Mouse (Mus musculus): ENCODE data around the gene Allc. TPM values are rescaled to one million over a fixed set of nuclear protein-coding genes. Genes with fewer than 3 reads are reported as not detected.

The Allc gene
- not detected in 2 replicates for polyA plus RNA-seq (2015; fragmentation: Nextera tagmentation; extraction: Ambion mirVana)

GRCm38 (mm10) chr12:28582423-28582822, at the start of gene Allc:
Gene Allc, minus strand, starts transcription at chr12:28582523.
- Histone ChIP-seq H3K4me2 (ENCODE audit: low read depth, low read length) (no peak within 1 kb of the TSS), H3K36me3 (ENCODE audit: control insufficient read depth, insufficient read depth, low read length) (no peaks in the 10 kb centered on the region), H3K4me1 (ENCODE audit: control insufficient read depth, insufficient read depth, low read length) (no peaks in the 10 kb centered on the region), H3K27ac (ENCODE audit: low read length) (no peak within 1 kb of the TSS), H3K27me3 (replicated peaks; ENCODE audit: control insufficient read depth, insufficient read depth, low read length) (no peaks in the 10 kb centered on the region), H3K9me3 (ENCODE audit: control insufficient read depth, low read length) (no peaks in the 10 kb centered on the region), H3K4me3 (ENCODE audit: low read length) (no peak within 1 kb of the TSS), H3K9ac (ENCODE audit: low read depth, low read length) (no peak within 1 kb of the TSS)
- no peak for ATAC-seq
- WGBS = 74% methylated on average over 8 of the region's 8 CpGs

- no peak overlapping the region for H3K27ac ChIP-seq (ENCODE audit: low read length)
- H3K4me2 ChIP-seq (ENCODE audit: low read depth, low read length) = no peak overlapping the region
- no peak overlapping the region for H3K9ac ChIP-seq (ENCODE audit: low read depth, low read length)
- no peak for ATAC-seq
- H3K27me3 ChIP-seq (replicated peaks; ENCODE audit: control insufficient read depth, insufficient read depth, low read length) = no peaks in the 10 kb centered on the region
- 0 out of 2 replicates have a peak, but pooled peaks cover 2% of the 10 kb centered on the region for H3K4me1 ChIP-seq (ENCODE audit: control insufficient read depth, insufficient read depth, low read length)
- 96% methylated on average over 2 of the region's 2 CpGs for WGBS
- peaks cover 22% of the 10 kb centered on the region for H3K36me3 ChIP-seq (ENCODE audit: control insufficient read depth, insufficient read depth, low read length)
- H3K9me3 ChIP-seq (ENCODE audit: control insufficient read depth, low read length) = no peaks in the 10 kb centered on the region
- no peak overlapping the region for H3K4me3 ChIP-seq (ENCODE audit: low read length)
Measured at GRCm38 (mm10) chr12:28628436-28628835, 46.1 kb upstream of the Allc start.

GRCm38 (mm10) chr12:28627092-28627491, 44.8 kb upstream of the Allc start:
- H3K9me3 ChIP-seq (ENCODE audit: control insufficient read depth, low read length) = no peaks in the 10 kb centered on the region
- no peaks in the 10 kb centered on the region for H3K27me3 ChIP-seq (replicated peaks; ENCODE audit: control insufficient read depth, insufficient read depth, low read length)
- peaks cover 3% of the 10 kb centered on the region for H3K4me1 ChIP-seq (ENCODE audit: control insufficient read depth, insufficient read depth, low read length)
- H3K4me2 ChIP-seq (ENCODE audit: low read depth, low read length) = no peak overlapping the region
- H3K36me3 ChIP-seq (ENCODE audit: control insufficient read depth, insufficient read depth, low read length) = peaks cover 11% of the 10 kb centered on the region
- whole genome bisulfite sequencing = 58% methylated on average over 4 of the region's 4 CpGs
- no peak for ATAC-seq
- H3K27ac ChIP-seq (ENCODE audit: low read length) = no peak overlapping the region
- no peak overlapping the region for H3K9ac ChIP-seq (ENCODE audit: low read depth, low read length)
- H3K4me3 ChIP-seq (ENCODE audit: low read length) = no peak overlapping the region

GRCm38 (mm10) chr12:28625407-28625806, 43.1 kb upstream of the Allc start:
- no peak overlapping the region for H3K27ac ChIP-seq (ENCODE audit: low read length)
- no peak overlapping the region for H3K4me3 ChIP-seq (ENCODE audit: low read length)
- H3K36me3 ChIP-seq (ENCODE audit: control insufficient read depth, insufficient read depth, low read length) = peaks cover 4% of the 10 kb centered on the region
- WGBS = 76% methylated on average over 7 of the region's 7 CpGs
- no peaks in the 10 kb centered on the region for H3K27me3 ChIP-seq (replicated peaks; ENCODE audit: control insufficient read depth, insufficient read depth, low read length)
- H3K4me2 ChIP-seq (ENCODE audit: low read depth, low read length) = no peak overlapping the region
- peaks cover 9% of the 10 kb centered on the region for H3K4me1 ChIP-seq (ENCODE audit: control insufficient read depth, insufficient read depth, low read length)
- no peak for ATAC-seq
- no peak overlapping the region for H3K9ac ChIP-seq (ENCODE audit: low read depth, low read length)
- H3K9me3 ChIP-seq (ENCODE audit: control insufficient read depth, low read length) = no peaks in the 10 kb centered on the region

GRCm38 (mm10) chr12:28624251-28624650, 41.9 kb upstream of the Allc start:
- no peak overlapping the region for H3K4me2 ChIP-seq (ENCODE audit: low read depth, low read length)
- WGBS = 82% methylated on average over 2 of the region's 2 CpGs
- H3K27me3 ChIP-seq (replicated peaks; ENCODE audit: control insufficient read depth, insufficient read depth, low read length) = no peaks in the 10 kb centered on the region
- H3K9ac ChIP-seq (ENCODE audit: low read depth, low read length) = no peak overlapping the region
- H3K4me1 ChIP-seq (ENCODE audit: control insufficient read depth, insufficient read depth, low read length) = peaks cover 9% of the 10 kb centered on the region
- no peaks in the 10 kb centered on the region for H3K9me3 ChIP-seq (ENCODE audit: control insufficient read depth, low read length)
- no peak overlapping the region for H3K27ac ChIP-seq (ENCODE audit: low read length)
- no peaks in the 10 kb centered on the region for H3K36me3 ChIP-seq (ENCODE audit: control insufficient read depth, insufficient read depth, low read length)
- ATAC-seq = no peak
- no peak overlapping the region for H3K4me3 ChIP-seq (ENCODE audit: low read length)

- ATAC-seq = no peak
- Histone ChIP-seq H3K27ac (ENCODE audit: low read length) (0 out of 2 replicates have a peak within 1 kb of the TSS, but pooled peaks have one; percentile 19), H3K36me3 (ENCODE audit: control insufficient read depth, insufficient read depth, low read length) (no peaks in the 10 kb centered on the region), H3K9me3 (ENCODE audit: control insufficient read depth, low read length) (no peaks in the 10 kb centered on the region), H3K4me3 (ENCODE audit: low read length) (no peak within 1 kb of the TSS), H3K4me1 (ENCODE audit: control insufficient read depth, insufficient read depth, low read length) (peaks cover 9% of the 10 kb centered on the region), H3K4me2 (ENCODE audit: low read depth, low read length) (no peak within 1 kb of the TSS), H3K9ac (ENCODE audit: low read depth, low read length) (no peak within 1 kb of the TSS), H3K27me3 (replicated peaks; ENCODE audit: control insufficient read depth, insufficient read depth, low read length) (no peaks in the 10 kb centered on the region)
- 28% methylated on average over 5 of the region's 5 CpGs for WGBS
Measured at GRCm38 (mm10) chr12:28623195-28623594, 40.9 kb upstream of the Allc start, which contains the start of gene Colec11. Gene Colec11, minus strand, starts transcription at chr12:28623377.

GRCm38 (mm10) chr12:28622641-28623040, 40.3 kb upstream of the Allc start:
- Histone ChIP-seq H3K4me3 (ENCODE audit: low read length) (no peak overlapping the region), H3K27ac (ENCODE audit: low read length) (0 out of 2 replicates have a peak overlapping the region, but pooled peaks have one; percentile 19), H3K36me3 (ENCODE audit: control insufficient read depth, insufficient read depth, low read length) (no peaks in the 10 kb centered on the region), H3K9ac (ENCODE audit: low read depth, low read length) (no peak overlapping the region), H3K4me1 (ENCODE audit: control insufficient read depth, insufficient read depth, low read length) (peaks cover 9% of the 10 kb centered on the region), H3K27me3 (replicated peaks; ENCODE audit: control insufficient read depth, insufficient read depth, low read length) (no peaks in the 10 kb centered on the region), H3K4me2 (ENCODE audit: low read depth, low read length) (no peak overlapping the region), H3K9me3 (ENCODE audit: control insufficient read depth, low read length) (no peaks in the 10 kb centered on the region)
- 78% methylated on average over 1 of the region's 1 CpGs for WGBS
- no peak for ATAC-seq

- Histone ChIP-seq H3K27ac (ENCODE audit: low read length) (0 out of 2 replicates have a peak overlapping the region, but pooled peaks have one; percentile 19), H3K4me3 (ENCODE audit: low read length) (no peak overlapping the region), H3K4me1 (ENCODE audit: control insufficient read depth, insufficient read depth, low read length) (peaks cover 9% of the 10 kb centered on the region), H3K27me3 (replicated peaks; ENCODE audit: control insufficient read depth, insufficient read depth, low read length) (no peaks in the 10 kb centered on the region), H3K4me2 (ENCODE audit: low read depth, low read length) (no peak overlapping the region), H3K36me3 (ENCODE audit: control insufficient read depth, insufficient read depth, low read length) (no peaks in the 10 kb centered on the region), H3K9ac (ENCODE audit: low read depth, low read length) (no peak overlapping the region), H3K9me3 (ENCODE audit: control insufficient read depth, low read length) (no peaks in the 10 kb centered on the region)
- 0 out of 2 replicates have a peak, but pooled peaks have one; percentile 39 for ATAC-seq
- 28% methylated on average over 5 of the region's 5 CpGs for WGBS
Measured at GRCm38 (mm10) chr12:28622167-28622532, 39.8 kb upstream of the Allc start.

GRCm38 (mm10) chr12:28621451-28622166, 39.3 kb upstream of the Allc start:
- H3K9me3 ChIP-seq (ENCODE audit: control insufficient read depth, low read length) = no peaks in the 10 kb centered on the region
- no peak overlapping the region for H3K4me3 ChIP-seq (ENCODE audit: low read length)
- WGBS = 10% methylated on average over 7 of the region's 7 CpGs
- 0 out of 2 replicates have a peak overlapping the region, but pooled peaks have one; percentile 39 for H3K9ac ChIP-seq (ENCODE audit: low read depth, low read length)
- 0 out of 2 replicates have a peak overlapping the region, but pooled peaks have one; percentile 24 for H3K27ac ChIP-seq (ENCODE audit: low read length)
- H3K4me1 ChIP-seq (ENCODE audit: control insufficient read depth, insufficient read depth, low read length) = peaks cover 12% of the 10 kb centered on the region
- H3K36me3 ChIP-seq (ENCODE audit: control insufficient read depth, insufficient read depth, low read length) = no peaks in the 10 kb centered on the region
- H3K4me2 ChIP-seq (ENCODE audit: low read depth, low read length) = no peak overlapping the region
- 0 out of 2 replicates have a peak, but pooled peaks have one; percentile 38 for ATAC-seq
- no peaks in the 10 kb centered on the region for H3K27me3 ChIP-seq (replicated peaks; ENCODE audit: control insufficient read depth, insufficient read depth, low read length)

Data from intestine, embryonic 16.5 days (tissue).